Mouse (Mus musculus) MEL (cell line): ENCODE results near the gene Itsn1.

Experiments
- CTCF ChIP-seq, 3 experiments: IDR thresholded peaks in 2 of 3; conservative IDR thresholded peaks in 1 of 3; 2 replicates each; pipeline ENCODE4 v1.5.1; 2011 to 2012; ENCODE audit warnings: low read length in 3 of 3, low read depth in 2 of 3, mild to moderate bottlenecking in 2 of 3, improper control_type of control experiment in 1 of 3, inconsistent platforms in 1 of 3, mixed read lengths in 1 of 3, moderate library complexity in 1 of 3; ENCODE audit not compliant: control insufficient read depth in 1 of 3, insufficient read depth in 1 of 3, poor library complexity in 1 of 3, severe bottlenecking in 1 of 3
- KAT2A ChIP-seq: conservative IDR thresholded peaks from 2 replicates; pipeline ENCODE4 v1.6.1; 2012; ENCODE audit warnings: low read depth, low read length, improper control_type of control experiment, inconsistent platforms
- MAZ ChIP-seq: IDR thresholded peaks from 2 replicates; pipeline ENCODE4 v1.6.1; 2012; ENCODE audit warnings: low read depth, mild to moderate bottlenecking, inconsistent platforms, low read length, improper control_type of control experiment
- POLR2A ChIP-seq, 2 experiments: IDR thresholded peaks; 2 replicates each; pipeline ENCODE4 v1.6.1; 2011 to 2012; ENCODE audit warnings: low read length in 2 of 2, mild to moderate bottlenecking in 2 of 2, control low read depth in 1 of 2, improper control_type of control experiment in 1 of 2, low read depth in 1 of 2, moderate library complexity in 1 of 2; ENCODE audit not compliant: control insufficient read depth in 1 of 2, insufficient read depth in 1 of 2, poor library complexity in 1 of 2
- POLR2AphosphoS5 ChIP-seq: IDR thresholded peaks from 2 replicates; pipeline ENCODE4 v1.6.1; 2012; ENCODE audit warnings: low read depth, borderline replicate concordance, mild to moderate bottlenecking, inconsistent platforms, low read length, moderate library complexity, mixed read lengths
- ZC3H11A ChIP-seq: IDR thresholded peaks from 2 replicates; pipeline ENCODE4 v1.6.1; 2012; ENCODE audit warnings: low read depth, mild to moderate bottlenecking, inconsistent platforms, low read length, improper control_type of control experiment
- ZNF384 ChIP-seq: IDR thresholded peaks from 2 replicates; pipeline ENCODE4 v1.6.1; 2012; ENCODE audit warnings: low read depth, mild to moderate bottlenecking, inconsistent platforms, low read length, improper control_type of control experiment

DNA sequence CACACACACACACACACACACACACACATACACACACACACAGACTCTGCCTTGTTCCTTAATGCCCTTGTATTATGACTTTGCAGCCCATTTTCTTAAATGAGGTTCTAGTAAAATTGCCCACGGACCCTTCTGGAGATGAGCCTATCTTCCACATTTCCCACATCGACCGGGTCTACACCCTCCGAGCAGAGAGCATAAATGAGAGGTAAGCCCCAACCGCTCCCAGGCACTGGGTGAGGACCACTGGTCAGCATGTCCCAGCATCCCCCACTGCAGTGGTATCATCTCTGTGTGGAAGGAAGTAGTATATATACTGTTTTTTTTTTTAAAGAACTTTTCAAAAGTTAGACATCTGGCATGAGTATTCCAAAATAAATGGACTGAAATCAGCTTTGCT lies 177.6 kb downstream of the Itsn1 start:
- TF ChIP-seq KAT2A (no peak), CTCF (IDR thresholded peaks at IDR 0.05 in 2 of 3, conservative IDR thresholded peaks at IDR 0.05 in 1 of 3; ENCODE audit: control insufficient read depth in 1 of 3, insufficient read depth in 1 of 3, low read depth in 2 of 3, low read length in 3 of 3, poor library complexity in 1 of 3, severe bottlenecking in 1 of 3) (no peak), MAZ (no peak), POLR2AphosphoS5 (no peak), ZNF384 (no peak), ZC3H11A (no peak), POLR2A (IDR thresholded peaks at IDR 0.05; ENCODE audit: control insufficient read depth in 1 of 2, insufficient read depth in 1 of 2, low read depth in 1 of 2, low read length in 2 of 2, poor library complexity in 1 of 2) (no peak)
